Mouse (Mus musculus) layer of hippocampus, postnatal 10 days (tissue): Measurements from ENCODE around the gene Smim4. TPM values are rescaled to one million over a fixed set of nuclear protein-coding genes. Genes with fewer than 3 reads are reported as not detected.

Experiments
- DNase-seq, 2 experiments: peaks; one replicate each; pipeline ENCODE4 v3.0.0; 2021; ENCODE audit warnings: low spot score in 2 of 2
- long read RNA-seq: library from polyadenylated mRNA; stranded (forward); transcript quantifications from one replicate; pipeline ENCODE4 v2.0.0, GENCODE M21; 2023
- total RNA-seq, 2 experiments: library from RNA; stranded (reverse); gene quantifications; 2 replicates each; pipeline ENCODE4 v1.2.3; 2021

Smim4 gene
- total RNA-seq: 10 to 100 TPM; 32.5 to 33.5 TPM
- long read RNA-seq, transcript Smim4-201 (2 exons, 311 nt): major isoform, 17 of 26 reads
- long read RNA-seq, partial matches to known transcripts: 0 of 26 reads
- long read RNA-seq, other reads (novel, unspliced or antisense): 2 of 26 reads

GRCm38 (mm10) chr14:31128826-31129219 is at the start of gene Smim4:
Gene Smim4, minus strand, starts transcription at chr14:31128956.
- DNase-seq: peak; percentile 90 to 95

GRCm38 (mm10) chr14:31177715-31178114 is 49.0 kb upstream of the Smim4 start:
- no peak for DNase-seq

GRCm38 (mm10) chr14:31177287-31177686 is 48.5 kb upstream of the Smim4 start:
- DNase-seq: no peak

GRCm38 (mm10) chr14:31173537-31173936 is 44.8 kb upstream of the Smim4 start:
- no peak for DNase-seq

- DNase-seq: no peak
Measured at GRCm38 (mm10) chr14:31172781-31173455, 44.2 kb upstream of the Smim4 start.

GRCm38 (mm10) chr14:31171821-31172220 is 43.1 kb upstream of the Smim4 start:
- no peak for DNase-seq

- DNase-seq: peak; percentile 52 to 59
Measured at GRCm38 (mm10) chr14:31171386-31171785, 42.6 kb upstream of the Smim4 start.

- DNase-seq: no peak
Measured at GRCm38 (mm10) chr14:31170963-31171362, 42.2 kb upstream of the Smim4 start.

GRCm38 (mm10) chr14:31169508-31169907 is 40.8 kb upstream of the Smim4 start:
- no peak for DNase-seq

- DNase-seq: no peak
Measured at GRCm38 (mm10) chr14:31168425-31168824, 39.7 kb upstream of the Smim4 start, which contains the start of gene Stab1. Gene Stab1, minus strand, starts transcription at chr14:31168641.

GRCm38 (mm10) chr14:31166827-31167226 is 38.1 kb upstream of the Smim4 start:
- no peak for DNase-seq

GRCm38 (mm10) chr14:31165991-31166630 is 37.4 kb upstream of the Smim4 start:
- DNase-seq: no peak

GRCm38 (mm10) chr14:31165458-31165857 is 36.7 kb upstream of the Smim4 start:
- DNase-seq: no peak

GRCm38 (mm10) chr14:31165010-31165409 is 36.3 kb upstream of the Smim4 start:
- no peak for DNase-seq

GRCm38 (mm10) chr14:31164067-31164466 is 35.3 kb upstream of the Smim4 start:
- no peak for DNase-seq

- DNase-seq: no peak
Measured at GRCm38 (mm10) chr14:31161638-31162037, 32.9 kb upstream of the Smim4 start.

- no peak for DNase-seq
Measured at GRCm38 (mm10) chr14:31161191-31161590, 32.4 kb upstream of the Smim4 start.

GRCm38 (mm10) chr14:31160196-31161150 is 31.7 kb upstream of the Smim4 start:
- DNase-seq: no peak

- no peak for DNase-seq
Measured at GRCm38 (mm10) chr14:31145694-31146093, 16.9 kb upstream of the Smim4 start.

GRCm38 (mm10) chr14:31141011-31141410 is 12.3 kb upstream of the Smim4 start:
- no peak for DNase-seq

- no peak for DNase-seq
Measured at GRCm38 (mm10) chr14:31140141-31140540, 11.4 kb upstream of the Smim4 start.
